Mouse (Mus musculus): ENCODE results near the gene Gtf2f2. TPM values are rescaled to one million over a fixed set of nuclear protein-coding genes. Genes with fewer than 3 reads are reported as not detected.
"Not testable (repeated sequence)": the region's sequence is repeated elsewhere in the genome, so short reads cannot be mapped to it uniquely, and the experiment has no call there.

Gtf2f2 gene
- total RNA-seq, 1 experiment from 2014 or later: 25.4 TPM

- ATAC-seq (ENCODE audit: extremely low read depth, insufficient number of reproducible peaks, low FRiP score, poor library complexity, severe bottlenecking): no peak
These were observed 137.1 kb downstream of the Gtf2f2 start for GRCm38 (mm10) chr14:75873612-75874011.

DNA sequence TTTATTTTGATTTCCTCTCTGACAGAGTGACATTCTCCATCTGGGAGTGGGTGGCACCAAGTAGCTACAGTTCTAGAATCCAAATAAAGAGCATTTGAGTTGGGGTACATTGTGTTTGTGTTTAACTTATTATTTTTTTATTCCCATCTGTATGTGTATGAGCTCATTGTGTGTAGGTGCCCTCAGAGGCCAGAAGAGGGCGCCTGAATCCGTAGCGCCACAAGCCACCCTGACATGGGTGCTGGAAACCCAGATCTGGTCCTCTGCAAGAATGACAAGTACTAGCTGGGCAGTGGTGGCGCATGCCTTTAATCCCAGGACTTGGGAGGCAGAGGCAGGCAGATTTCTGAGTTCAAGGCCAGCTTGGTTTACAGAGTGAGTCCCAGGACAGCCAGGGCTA is 138.9 kb downstream of the Gtf2f2 start:
- no peak for ATAC-seq (ENCODE audit: extremely low read depth, insufficient number of reproducible peaks, low FRiP score, poor library complexity, severe bottlenecking)

GRCm38 (mm10) chr14:75871111-75871510 is 139.6 kb downstream of the Gtf2f2 start:
- no peak for ATAC-seq (ENCODE audit: extremely low read depth, insufficient number of reproducible peaks, low FRiP score, poor library complexity, severe bottlenecking)

- no peak for ATAC-seq (ENCODE audit: extremely low read depth, insufficient number of reproducible peaks, low FRiP score, poor library complexity, severe bottlenecking)
These were observed 140.0 kb downstream of the Gtf2f2 start for GRCm38 (mm10) chr14:75870631-75871030.

- no peak for ATAC-seq (ENCODE audit: extremely low read depth, insufficient number of reproducible peaks, low FRiP score, poor library complexity, severe bottlenecking)
These were observed 140.8 kb downstream of the Gtf2f2 start for GRCm38 (mm10) chr14:75869769-75870363.

DNA sequence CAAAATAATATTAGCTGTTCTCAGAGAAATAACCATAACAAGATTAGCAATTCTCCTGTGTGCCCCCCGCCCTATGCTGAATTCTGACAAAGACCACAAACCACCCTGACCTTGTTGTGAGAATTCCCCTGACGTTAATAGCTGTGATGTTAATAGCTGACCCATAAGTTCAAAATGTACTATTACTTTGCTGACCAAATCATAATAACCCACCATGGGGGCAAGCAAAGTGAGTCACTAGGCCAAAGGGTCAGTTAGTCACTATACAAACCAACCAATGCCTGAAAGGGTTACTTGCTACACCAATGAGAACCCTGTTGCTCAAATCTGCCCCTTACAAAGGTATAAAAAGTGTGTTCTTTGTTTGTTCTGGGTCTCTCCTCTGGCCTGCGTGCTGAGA is 142.6 kb downstream of the Gtf2f2 start:
- ATAC-seq (ENCODE audit: extremely low read depth, insufficient number of reproducible peaks, low FRiP score, poor library complexity, severe bottlenecking): not testable (repeated sequence)

- ATAC-seq (ENCODE audit: extremely low read depth, insufficient number of reproducible peaks, low FRiP score, poor library complexity, severe bottlenecking): no peak
These were observed 143.8 kb downstream of the Gtf2f2 start for GRCm38 (mm10) chr14:75866706-75867333.

- no peak for ATAC-seq (ENCODE audit: extremely low read depth, insufficient number of reproducible peaks, low FRiP score, poor library complexity, severe bottlenecking)
These were observed 146.9 kb downstream of the Gtf2f2 start for GRCm38 (mm10) chr14:75863549-75864409.

DNA sequence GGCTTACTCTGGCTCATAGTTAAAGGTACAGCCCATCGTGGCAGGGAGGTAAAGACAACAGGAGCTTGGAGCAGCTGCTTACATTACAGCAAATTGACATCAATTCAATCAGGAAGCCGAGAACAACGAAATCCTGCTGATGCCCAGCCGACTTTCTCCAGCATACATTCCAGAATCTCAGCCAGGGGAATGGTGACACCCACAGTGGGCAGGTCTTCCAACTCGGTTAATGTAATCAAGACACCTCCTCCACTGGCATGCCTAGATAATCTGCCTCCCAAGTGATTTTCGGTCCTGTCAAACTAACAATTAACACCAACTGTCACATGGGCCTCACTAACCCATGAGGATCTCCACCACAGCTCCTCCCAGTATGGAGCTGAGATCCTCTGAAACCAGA is 148.0 kb downstream of the Gtf2f2 start:
- ATAC-seq (ENCODE audit: extremely low read depth, insufficient number of reproducible peaks, low FRiP score, poor library complexity, severe bottlenecking): no peak

- no peak for ATAC-seq (ENCODE audit: extremely low read depth, insufficient number of reproducible peaks, low FRiP score, poor library complexity, severe bottlenecking)
These were observed 151.0 kb downstream of the Gtf2f2 start for GRCm38 (mm10) chr14:75859619-75860018.

- no peak for ATAC-seq (ENCODE audit: extremely low read depth, insufficient number of reproducible peaks, low FRiP score, poor library complexity, severe bottlenecking)
These were observed 152.5 kb downstream of the Gtf2f2 start for GRCm38 (mm10) chr14:75858181-75858580.

GRCm38 (mm10) chr14:75855263-75855992 is 155.2 kb downstream of the Gtf2f2 start:
- no peak for ATAC-seq (ENCODE audit: extremely low read depth, insufficient number of reproducible peaks, low FRiP score, poor library complexity, severe bottlenecking)

DNA sequence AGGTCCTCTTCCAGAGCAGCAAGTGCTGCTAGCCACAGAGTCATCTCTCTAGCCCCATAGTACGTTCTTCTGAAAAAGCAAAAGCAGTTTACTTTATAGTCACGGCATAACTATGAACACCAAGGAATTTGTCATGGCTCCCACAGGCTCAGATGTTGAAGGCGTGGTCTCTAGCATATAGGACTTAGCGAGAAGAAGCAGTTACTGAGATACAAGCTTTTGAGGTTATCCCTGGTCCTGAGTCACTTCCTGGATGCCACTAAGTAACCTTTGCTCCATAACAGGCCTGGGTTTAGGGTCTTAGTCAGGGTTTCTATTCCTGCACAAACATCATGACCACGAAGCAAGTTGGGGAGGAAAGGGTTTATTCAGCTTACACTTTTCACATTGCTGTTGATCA is 158.6 kb downstream of the Gtf2f2 start:
- no peak for ATAC-seq (ENCODE audit: extremely low read depth, insufficient number of reproducible peaks, low FRiP score, poor library complexity, severe bottlenecking)

DNA sequence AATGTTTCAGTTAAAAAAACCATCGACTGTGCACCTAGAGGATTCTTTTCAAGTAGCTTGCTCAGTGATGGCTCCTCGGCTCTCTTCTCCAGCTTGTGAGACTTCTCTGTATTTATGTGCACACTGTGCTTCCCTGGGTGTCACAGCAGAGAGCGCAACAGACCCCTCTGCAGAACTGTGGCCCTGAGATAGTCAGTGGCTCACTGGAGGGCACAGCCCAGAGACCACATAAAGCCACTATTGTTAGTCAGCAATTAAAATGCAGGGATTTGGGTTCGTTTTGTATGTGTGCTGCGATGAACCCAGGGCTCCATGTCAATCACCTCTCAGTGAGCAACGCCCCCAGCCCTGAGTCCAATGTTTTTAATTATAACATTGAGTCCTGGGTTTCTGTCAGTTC is 159.8 kb downstream of the Gtf2f2 start:
- no peak for ATAC-seq (ENCODE audit: extremely low read depth, insufficient number of reproducible peaks, low FRiP score, poor library complexity, severe bottlenecking)

DNA sequence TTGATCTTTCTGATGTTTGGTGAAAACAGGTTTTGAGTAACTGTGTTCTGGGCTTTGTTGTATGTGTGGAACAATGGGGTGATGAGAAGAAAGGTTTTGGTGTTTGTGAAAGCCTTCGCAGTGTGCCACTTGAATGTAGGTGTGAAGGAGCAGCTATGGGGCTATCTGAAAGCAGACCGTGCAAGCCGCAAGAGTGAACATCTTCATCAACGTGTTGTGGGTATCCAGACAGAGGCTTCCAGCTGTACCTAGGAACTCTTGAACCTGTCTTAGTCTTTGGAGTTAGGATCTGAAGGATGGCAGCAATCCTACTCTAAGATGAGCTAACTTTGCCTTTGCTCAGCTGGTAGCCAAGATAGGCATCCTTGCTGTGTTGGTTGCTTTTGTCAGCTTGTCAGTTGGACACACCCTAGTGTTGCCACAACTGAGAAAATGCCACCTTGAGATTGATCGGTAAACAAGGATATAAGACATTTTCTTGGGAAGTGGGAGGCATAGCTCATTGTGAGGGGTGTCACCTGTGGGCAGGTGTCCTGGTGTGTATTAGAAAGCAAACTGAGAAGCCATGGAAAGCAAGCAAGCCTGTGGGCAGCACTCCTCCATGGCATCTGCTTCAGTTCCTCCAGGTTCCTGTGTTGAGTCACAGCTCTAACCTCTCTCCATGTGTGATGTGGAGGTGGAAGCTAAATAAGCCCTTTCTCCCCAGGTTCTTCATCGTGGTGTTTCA is 160.7 kb downstream of the Gtf2f2 start:
- no peak for ATAC-seq (ENCODE audit: extremely low read depth, insufficient number of reproducible peaks, low FRiP score, poor library complexity, severe bottlenecking)

- ATAC-seq (ENCODE audit: extremely low read depth, insufficient number of reproducible peaks, low FRiP score, poor library complexity, severe bottlenecking): no peak
These were observed 161.4 kb downstream of the Gtf2f2 start for GRCm38 (mm10) chr14:75849236-75849635.

DNA sequence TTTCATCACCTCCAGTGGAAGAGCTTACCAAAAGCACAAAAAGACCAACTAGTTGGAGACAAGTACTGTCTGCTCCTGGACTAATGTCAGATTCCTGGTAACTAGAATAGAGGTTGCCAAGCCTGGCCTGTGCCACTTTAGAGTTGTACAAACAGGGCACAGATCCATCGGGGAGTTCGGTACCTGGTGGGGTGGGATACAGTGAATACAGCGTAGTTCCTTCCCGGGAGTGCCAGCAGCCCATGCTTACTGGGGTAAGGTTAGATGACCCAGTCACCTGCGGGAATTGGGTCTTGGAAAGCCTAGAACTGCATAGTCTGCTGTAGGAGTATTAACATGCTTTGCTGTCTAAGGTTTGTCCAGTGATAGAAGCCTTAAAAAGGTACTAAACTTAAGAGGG is 162.2 kb downstream of the Gtf2f2 start:
- ATAC-seq (ENCODE audit: extremely low read depth, insufficient number of reproducible peaks, low FRiP score, poor library complexity, severe bottlenecking): no peak

- no peak for ATAC-seq (ENCODE audit: extremely low read depth, insufficient number of reproducible peaks, low FRiP score, poor library complexity, severe bottlenecking)
These were observed 163.0 kb downstream of the Gtf2f2 start for GRCm38 (mm10) chr14:75847669-75848068.

Measured in neutrophil, adult 5-6 weeks (primary cell).